Comparison of ENCODE assay signal across 1 mouse cellular context in the genomic region with DNA sequence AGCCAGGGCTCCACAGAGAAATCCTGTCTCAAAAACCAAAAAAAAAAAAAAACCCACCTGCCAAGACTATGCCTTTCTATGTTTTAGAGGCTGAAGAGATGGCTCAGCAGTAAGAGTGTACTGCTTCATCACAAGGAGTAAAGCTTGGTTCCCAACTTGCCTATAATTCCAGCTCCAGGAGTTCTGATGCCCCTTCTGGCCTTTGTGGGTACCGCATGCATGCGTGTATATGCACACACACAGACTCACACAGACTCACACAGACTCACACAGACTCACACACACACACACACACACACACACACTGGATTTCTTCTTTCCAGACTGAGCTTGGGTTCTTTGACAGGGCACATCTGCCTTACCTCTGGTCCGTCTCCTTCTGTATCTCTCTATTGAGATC.
TF ChIP-seq lines count a peak whose summit lies in the region.

No protein-coding gene starts in this region.

TF ChIP-seq in CH12.LX, 34 proteins besides CTCF, POLR2A, EP300 and RAD21 (continued from another document):
- TF ChIP-seq MAX (IDR thresholded peaks at IDR 0.05; ENCODE audit: low read length), result no peak
